ENCODE assay signal across 24 mouse cellular contexts in the genomic region with DNA sequence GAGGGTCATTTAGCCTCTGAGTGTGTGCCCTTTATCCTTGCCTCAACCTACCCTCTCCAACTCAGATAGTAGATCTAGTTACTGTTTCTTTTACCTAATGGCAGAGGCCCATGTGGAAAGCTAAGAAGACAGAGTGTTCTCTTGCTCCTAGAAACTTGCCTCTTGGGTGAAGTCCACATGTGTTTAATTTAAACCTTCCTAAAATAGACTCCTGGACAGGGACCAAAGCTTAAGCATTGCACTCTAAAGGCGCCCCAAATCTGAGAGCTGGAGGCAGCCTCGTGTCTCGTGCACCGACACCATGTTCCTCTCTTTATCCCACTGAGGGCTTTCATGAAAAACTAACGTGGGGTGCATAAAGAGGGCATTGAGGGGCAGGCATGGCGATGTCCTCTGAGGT. TPM values are rescaled to one million over a fixed set of nuclear protein-coding genes. Genes with fewer than 3 reads are reported as not detected.
DNase-seq lines count a peak whose midpoint lies in the region; ATAC-seq and TF ChIP-seq lines count a peak whose summit lies in the region.
"Had no signal": no experiment of that assay in that cellular context is flagged by ENCODE, and none has a peak within 500 bp of the region (broad histone marks: within the 10 kb centered on the region; RNA-seq: fewer than 3 reads in every experiment).

No protein-coding gene starts in this region.

- no peaks in the 10 kb centered on the region for H3K27me3 ChIP-seq in heart, embryonic 15.5 days
- H3K27me3 ChIP-seq in stomach, embryonic 16.5 days (ENCODE audit: control insufficient read depth, insufficient read depth, low read length) = no peaks in the 10 kb centered on the region
- H3K27me3 ChIP-seq in kidney, embryonic 14.5 days (ENCODE audit: control insufficient read depth, insufficient read depth, low read length) = no peaks in the 10 kb centered on the region
- H3K27me3 ChIP-seq: forebrain, embryonic 12.5 days had no signal

- TF ChIP-seq CTCF in left cerebral cortex, adult 2 months (IDR thresholded peaks at IDR 0.05) = no peak

- no peak overlapping the region for H3K4me3 ChIP-seq in left cerebral cortex, adult 2 months
- H3K4me3 ChIP-seq in heart, embryonic 15.5 days = no peak overlapping the region
- H3K4me3 ChIP-seq in stomach, embryonic 16.5 days (replicated peaks; ENCODE audit: low read length) = no peak overlapping the region
- no peak overlapping the region for H3K4me3 ChIP-seq in kidney, embryonic 14.5 days (ENCODE audit: low read length)
- H3K4me3 ChIP-seq: forebrain, embryonic 12.5 days; myocyte had no signal

- H3K4me1 ChIP-seq in heart, embryonic 15.5 days (replicated peaks) = peaks cover 9% of the 10 kb centered on the region
- no peaks in the 10 kb centered on the region for H3K4me1 ChIP-seq in stomach, embryonic 16.5 days (ENCODE audit: control insufficient read depth, insufficient read depth, low read length)
- no peaks in the 10 kb centered on the region for H3K4me1 ChIP-seq in kidney, embryonic 14.5 days (ENCODE audit: control insufficient read depth, insufficient read depth, low read length)
- H3K4me1 ChIP-seq: forebrain, embryonic 12.5 days had no signal

- DNase-seq in heart, adult 11 months = peak; percentile 72
- no peak for DNase-seq in heart, postnatal 25 days (ENCODE audit: low spot score)
- DNase-seq in left cerebral cortex, adult 2 months (ENCODE audit: extremely low spot score in 1 of 2, low spot score in 2 of 2) = no peak
- no peak for DNase-seq in left cerebral cortex, postnatal 4 days
- DNase-seq: cerebellum, adult 9-11 months; kidney, adult 11 months; kidney, postnatal 14 days; midbrain, embryonic 14.5 days; retina, postnatal 1 day had no signal

- no peak overlapping the region for H3K4me2 ChIP-seq in heart, embryonic 15.5 days
- H3K4me2 ChIP-seq in stomach, embryonic 16.5 days (ENCODE audit: low read depth, low read length) = no peak overlapping the region
- H3K4me2 ChIP-seq in kidney, embryonic 14.5 days (replicated peaks; ENCODE audit: low read depth, low read length) = no peak overlapping the region
- H3K4me2 ChIP-seq: forebrain, embryonic 12.5 days had no signal

- H3K9me3 ChIP-seq in heart, embryonic 15.5 days (replicated peaks) = no peaks in the 10 kb centered on the region
- H3K9me3 ChIP-seq in stomach, embryonic 16.5 days (replicated peaks; ENCODE audit: control insufficient read depth, low read length) = no peaks in the 10 kb centered on the region
- no peaks in the 10 kb centered on the region for H3K9me3 ChIP-seq in kidney, embryonic 14.5 days (ENCODE audit: control insufficient read depth, low read length)
- H3K9me3 ChIP-seq: forebrain, embryonic 12.5 days had no signal

- WGBS in heart, embryonic 15.5 days = 42% methylated on average over 6 of the region's 6 CpGs
- WGBS in stomach, embryonic 16.5 days = 60% methylated on average over 6 of the region's 6 CpGs
- WGBS in kidney, embryonic 14.5 days = 84% methylated on average over 6 of the region's 6 CpGs

- H3K36me3 ChIP-seq in heart, embryonic 15.5 days = no peaks in the 10 kb centered on the region
- no peaks in the 10 kb centered on the region for H3K36me3 ChIP-seq in stomach, embryonic 16.5 days (ENCODE audit: control insufficient read depth, insufficient read depth, low read length)
- H3K36me3 ChIP-seq in kidney, embryonic 14.5 days (ENCODE audit: control insufficient read depth, insufficient read depth, low read length) = no peaks in the 10 kb centered on the region
- H3K36me3 ChIP-seq: forebrain, embryonic 12.5 days had no signal

- intact Hi-C loops in heart, postnatal 25 days (cut with DNase I) = no loop called here
- intact Hi-C loops in left cerebral cortex, adult 2 months (cut with DNase I) = no loop called here
- intact Hi-C loops in left cerebral cortex, postnatal 4 days (cut with DNase I) = no loop called here

- no peak overlapping the region for H3K9ac ChIP-seq in heart, embryonic 15.5 days
- H3K9ac ChIP-seq in stomach, embryonic 16.5 days (ENCODE audit: low read length) = no peak overlapping the region
- H3K9ac ChIP-seq in kidney, embryonic 14.5 days (ENCODE audit: low read depth, low read length) = no peak overlapping the region
- H3K9ac ChIP-seq: forebrain, embryonic 12.5 days; liver, embryonic 14.5 days had no signal

- ATAC-seq in heart, embryonic 15.5 days (replicated peaks; ENCODE audit: insufficient number of reproducible peaks, insufficient read depth, low FRiP score, low read depth) = no peak
- ATAC-seq in stomach, embryonic 16.5 days (ENCODE audit: insufficient read depth, low FRiP score) = peak; percentile 67; the same call in 1 of the 2 replicates
- ATAC-seq in kidney, embryonic 14.5 days (ENCODE audit: low FRiP score, low TSS enrichment) = no peak
- ATAC-seq: hindbrain, postnatal 0 days had no signal

- H3K27ac ChIP-seq in left cerebral cortex, adult 2 months = peak overlapping the region; percentile 13; the same call in 1 of the 2 replicates
- peak overlapping the region; percentile 60 for H3K27ac ChIP-seq in heart, embryonic 15.5 days
- H3K27ac ChIP-seq in stomach, embryonic 16.5 days (ENCODE audit: low read length) = no peak overlapping the region
- no peak overlapping the region for H3K27ac ChIP-seq in kidney, embryonic 14.5 days (ENCODE audit: low read depth, low read length)
- H3K27ac ChIP-seq: forebrain, embryonic 12.5 days; hindbrain, postnatal 0 days; liver, embryonic 14.5 days had no signal

RNA-seq across cellular contexts. Expression of gene Rcvrn, which starts 32.0 kb away (rescaled TPM):
- under 1 TPM in 1 of 2 experiments, not detected in 1; 0.23 TPM for total RNA-seq in heart, postnatal 25 days (2021)
- total RNA-seq in left cerebral cortex, adult 2 months (2021) = 1 to 10 TPM in 1 of 2 experiments, under 1 TPM in 1; 0.91 to 3.2 TPM
- total RNA-seq in left cerebral cortex, postnatal 4 days (2021) = 1 to 10 TPM; 1.5 to 2.4 TPM
- polyA plus RNA-seq in heart, embryonic 15.5 days (2015; fragmentation: Nextera tagmentation; extraction: Ambion mirVana) = not detected in 2 replicates
- not detected in 2 replicates for polyA plus RNA-seq in stomach, embryonic 16.5 days (2015; fragmentation: Nextera tagmentation; extraction: Ambion mirVana)
- not detected in 2 replicates for polyA plus RNA-seq in kidney, embryonic 14.5 days (2014; fragmentation: Nextera tagmentation; extraction: Ambion mirVana)
- total RNA-seq: adrenal gland, postnatal 4 days; hematopoietic stem cell, adult 5-6 weeks; hindbrain, postnatal 0 days; megakaryocyte progenitor cell, adult 5-6 weeks; neutrophil, adult 5-6 weeks had no signal
- polyA plus RNA-seq: forebrain, embryonic 12.5 days; hindbrain, postnatal 0 days; limb, embryonic 11.5 days; liver, embryonic 14.5 days; lung, embryonic 16.5 days; midbrain, embryonic 14.5 days; myocyte had no signal

RNA-seq across cellular contexts. Expression of gene Glp2r, which starts 43.9 kb away (rescaled TPM):
- total RNA-seq in heart, postnatal 25 days (2021) = not detected
- 1 to 10 TPM; 1.2 to 2.0 TPM for total RNA-seq in left cerebral cortex, adult 2 months (2021)
- under 1 TPM; 0.30 to 0.34 TPM for total RNA-seq in left cerebral cortex, postnatal 4 days (2021)
- polyA plus RNA-seq in heart, embryonic 15.5 days (2015; fragmentation: Nextera tagmentation; extraction: Ambion mirVana) = not detected in 2 replicates
- polyA plus RNA-seq in stomach, embryonic 16.5 days (2015; fragmentation: Nextera tagmentation; extraction: Ambion mirVana) = 0.93 and 0.97 TPM in 2 replicates
- not detected in 2 replicates for polyA plus RNA-seq in kidney, embryonic 14.5 days (2014; fragmentation: Nextera tagmentation; extraction: Ambion mirVana)
- total RNA-seq: hematopoietic stem cell, adult 5-6 weeks; hindbrain, postnatal 0 days; megakaryocyte progenitor cell, adult 5-6 weeks; neutrophil, adult 5-6 weeks had no signal
- polyA plus RNA-seq: forebrain, embryonic 12.5 days; myocyte had no signal

RNA-seq across cellular contexts. Expression of gene Gsg1l2, which starts 47.3 kb away (rescaled TPM):
- total RNA-seq in heart, postnatal 25 days (2021) = not detected
- total RNA-seq in left cerebral cortex, adult 2 months (2021) = not detected
- total RNA-seq in left cerebral cortex, postnatal 4 days (2021) = not detected
- not detected in 2 replicates for polyA plus RNA-seq in heart, embryonic 15.5 days (2015; fragmentation: Nextera tagmentation; extraction: Ambion mirVana)
- 0.53 TPM in 1 of 2 replicates, not detected in the other for polyA plus RNA-seq in stomach, embryonic 16.5 days (2015; fragmentation: Nextera tagmentation; extraction: Ambion mirVana)
- not detected in 2 replicates for polyA plus RNA-seq in kidney, embryonic 14.5 days (2014; fragmentation: Nextera tagmentation; extraction: Ambion mirVana)
- total RNA-seq: adrenal gland, postnatal 4 days; gastrocnemius, adult 8-10 months; hematopoietic stem cell, adult 5-6 weeks; hindbrain, postnatal 0 days; layer of hippocampus, adult 8-10 months; megakaryocyte progenitor cell, adult 5-6 weeks; neutrophil, adult 5-6 weeks had no signal
- polyA plus RNA-seq: forebrain, embryonic 12.5 days; hindbrain, postnatal 0 days; limb, embryonic 11.5 days; liver, embryonic 14.5 days; lung, embryonic 16.5 days; midbrain, embryonic 14.5 days; myocyte had no signal

Comparison
In these comparisons a context has a peak if more than half of its experiments do, and no peak if none do; other contexts are left out.
1. H3K27ac ChIP-seq: peak in left cerebral cortex, adult 2 months (single experiment) and heart, embryonic 15.5 days (single experiment); none in stomach, embryonic 16.5 days (single experiment) and kidney, embryonic 14.5 days (single experiment).